26 mouse cellular contexts compared by ENCODE assay signal in genomic region chr11:89009496-89009895, GRCm38 (mm10). TPM values are rescaled to one million over a fixed set of nuclear protein-coding genes. Genes with fewer than 3 reads are reported as not detected.
DNase-seq lines count a peak whose midpoint lies in the region; ATAC-seq and TF ChIP-seq lines count a peak whose summit lies in the region.
"Had no signal": no experiment of that assay in that cellular context is flagged by ENCODE, and none has a peak within 500 bp of the region (broad histone marks: within the 10 kb centered on the region; RNA-seq: fewer than 3 reads in every experiment).

No protein-coding gene starts in this region.

- H3K36me3 ChIP-seq in liver, embryonic 11.5 days (ENCODE audit: control insufficient read depth, insufficient read depth, low read length), result peaks cover 44% of the 10 kb centered on the region
- H3K36me3 ChIP-seq in intestine, embryonic 16.5 days (ENCODE audit: control insufficient read depth, insufficient read depth, low read length), result peaks cover 19% of the 10 kb centered on the region
- H3K36me3 ChIP-seq in small intestine, adult 2 months (ENCODE audit: control insufficient read depth, insufficient read depth, low read length), result peaks cover 85% of the 10 kb centered on the region

- no peak overlapping the region for H3K4me2 ChIP-seq in liver, embryonic 11.5 days
- H3K4me2 ChIP-seq in intestine, embryonic 16.5 days (ENCODE audit: low read depth, low read length), result no peak overlapping the region
- H3K4me2 ChIP-seq: limb, embryonic 15.5 days had no signal

- H3K9ac ChIP-seq in liver, embryonic 11.5 days (ENCODE audit: low read depth, low read length), result no peak overlapping the region
- no peak overlapping the region for H3K9ac ChIP-seq in intestine, embryonic 16.5 days (ENCODE audit: low read depth, low read length)
- H3K9ac ChIP-seq: limb, embryonic 15.5 days had no signal

- H3K4me3 ChIP-seq in liver, embryonic 11.5 days (ENCODE audit: low read depth, low read length), result no peak overlapping the region
- no peak overlapping the region for H3K4me3 ChIP-seq in intestine, embryonic 16.5 days (ENCODE audit: low read length)
- no peak overlapping the region for H3K4me3 ChIP-seq in small intestine, adult 2 months (ENCODE audit: low read depth, low read length)
- H3K4me3 ChIP-seq: gastrocnemius, adult 2 months; heart, embryonic 10.5 days; limb, embryonic 15.5 days had no signal

- ATAC-seq in liver, embryonic 11.5 days (replicated peaks; ENCODE audit: low FRiP score), result no peak
- peak; percentile 30; the same call in 1 of the 2 replicates for ATAC-seq in intestine, embryonic 16.5 days
- ATAC-seq: CD4-positive, CD25-positive, alpha-beta regulatory T cell, adult 4 months; hindbrain, postnatal 0 days had no signal

- no peak for TF ChIP-seq POLR2A in small intestine, adult 2 months (IDR thresholded peaks at IDR 0.05; ENCODE audit: low read depth, low read length)

- DNase-seq in liver (peak; percentile 38), MN1 (ENCODE audit: low spot score) (peak; percentile 22)
- no peak for DNase-seq in liver, embryonic 11.5 days (ENCODE audit: low spot score)
- DNase-seq in frontal cortex, postnatal 36 days (ENCODE audit: low spot score in 2 of 2), result no peak
- DNase-seq in layer of hippocampus, adult 9-11 months, result no peak
- DNase-seq: adrenal gland, postnatal 36 days; cerebellum, adult 11 months; cerebellum, postnatal 10 days; gastrocnemius, adult 2 months; kidney, adult 18-20 months; left cerebral cortex, postnatal 4 days; lung, postnatal 14 days; thymus, postnatal 14 days had no signal

- H3K27me3 ChIP-seq in liver, embryonic 11.5 days (replicated peaks; ENCODE audit: control insufficient read depth, insufficient read depth, low read length), result no peaks in the 10 kb centered on the region
- H3K27me3 ChIP-seq in intestine, embryonic 16.5 days (replicated peaks; ENCODE audit: control insufficient read depth, insufficient read depth, low read length), result no peaks in the 10 kb centered on the region
- no peaks in the 10 kb centered on the region for H3K27me3 ChIP-seq in small intestine, adult 2 months (ENCODE audit: control insufficient read depth, insufficient read depth, low read length)
- H3K27me3 ChIP-seq: limb, embryonic 15.5 days had no signal

- no peak overlapping the region for H3K27ac ChIP-seq in liver, embryonic 11.5 days (ENCODE audit: low read depth, low read length)
- no peak overlapping the region for H3K27ac ChIP-seq in intestine, embryonic 16.5 days (ENCODE audit: low read length)
- H3K27ac ChIP-seq in small intestine, adult 2 months (ENCODE audit: insufficient read depth, low read depth, low read length), result peak overlapping the region; percentile 49
- H3K27ac ChIP-seq: gastrocnemius, adult 2 months; heart, embryonic 10.5 days; hindbrain, postnatal 0 days; limb, embryonic 15.5 days had no signal

- H3K4me1 ChIP-seq in liver, embryonic 11.5 days (replicated peaks; ENCODE audit: control insufficient read depth, insufficient read depth, low read length), result no peaks in the 10 kb centered on the region
- H3K4me1 ChIP-seq in intestine, embryonic 16.5 days (ENCODE audit: control insufficient read depth, insufficient read depth, low read length), result no peaks in the 10 kb centered on the region
- H3K4me1 ChIP-seq in small intestine, adult 2 months (ENCODE audit: control insufficient read depth, insufficient read depth, insufficient read length, low read length), result peaks cover 5% of the 10 kb centered on the region; the same call in 1 of the 2 replicates
- H3K4me1 ChIP-seq: heart, embryonic 10.5 days had no signal

- TF ChIP-seq CTCF in small intestine, adult 2 months (IDR thresholded peaks at IDR 0.05; ENCODE audit: extremely low read depth, insufficient read length, insufficient replicate concordance, low read depth, low read length), result no peak

- 82% methylated on average over 7 of the region's 7 CpGs for WGBS in liver, embryonic 11.5 days
- WGBS in intestine, embryonic 16.5 days, result 51% methylated on average over 7 of the region's 7 CpGs
- 32% methylated on average over 7 of the region's 7 CpGs for WGBS in small intestine, adult 2 months

- no peaks in the 10 kb centered on the region for H3K9me3 ChIP-seq in liver, embryonic 11.5 days (ENCODE audit: control insufficient read depth, low read length)
- H3K9me3 ChIP-seq in intestine, embryonic 16.5 days (ENCODE audit: control insufficient read depth, low read length), result no peaks in the 10 kb centered on the region
- H3K9me3 ChIP-seq: heart, embryonic 10.5 days; limb, embryonic 15.5 days had no signal

RNA-seq across cellular contexts. Expression of gene Trim25, which starts 10.3 kb away (rescaled TPM):
- polyA plus RNA-seq in liver, embryonic 11.5 days (2014; fragmentation: Nextera tagmentation; extraction: Ambion mirVana), result 20.6 and 21.1 TPM in 2 replicates
- 27.5 and 27.6 TPM in 2 replicates for polyA plus RNA-seq in intestine, embryonic 16.5 days (2015; fragmentation: Nextera tagmentation; extraction: Ambion mirVana)
- 57.2 and 129 TPM in 2 replicates for polyA plus RNA-seq in small intestine, adult 2 months (2012; rRNA removed)

RNA-seq across cellular contexts. Expression of gene Coil, which starts 39.4 kb away (rescaled TPM):
- polyA plus RNA-seq in liver, embryonic 11.5 days (2014; fragmentation: Nextera tagmentation; extraction: Ambion mirVana), result 9.3 and 9.5 TPM in 2 replicates
- 9.8 and 10.1 TPM in 2 replicates for polyA plus RNA-seq in intestine, embryonic 16.5 days (2015; fragmentation: Nextera tagmentation; extraction: Ambion mirVana)
- 1.1 and 1.4 TPM in 2 replicates for polyA plus RNA-seq in small intestine, adult 2 months (2012; rRNA removed)

RNA-seq across cellular contexts. Expression of gene Elobl, which starts 42.8 kb away (rescaled TPM):
- not detected in 2 replicates for polyA plus RNA-seq in liver, embryonic 11.5 days (2014; fragmentation: Nextera tagmentation; extraction: Ambion mirVana)
- polyA plus RNA-seq in intestine, embryonic 16.5 days (2015; fragmentation: Nextera tagmentation; extraction: Ambion mirVana), result not detected in 2 replicates
- polyA plus RNA-seq in small intestine, adult 2 months (2012; rRNA removed), result 0.37 TPM in 1 of 2 replicates, not detected in the other
- polyA plus RNA-seq: CD4-positive, CD25-positive, alpha-beta regulatory T cell, adult 4 months; cortical plate, adult 2 months; embryonic facial prominence, embryonic 11.5 days; forebrain, embryonic 11.5 days; heart, embryonic 10.5 days; heart, postnatal 0 days; hindbrain, postnatal 0 days; kidney, embryonic 16.5 days; limb, embryonic 15.5 days; midbrain, postnatal 0 days; neural tube, embryonic 14.5 days had no signal

RNA-seq across cellular contexts. Expression of gene Scpep1, which starts 54.2 kb away (rescaled TPM):
- 57.4 and 59.4 TPM in 2 replicates for polyA plus RNA-seq in liver, embryonic 11.5 days (2014; fragmentation: Nextera tagmentation; extraction: Ambion mirVana)
- polyA plus RNA-seq in intestine, embryonic 16.5 days (2015; fragmentation: Nextera tagmentation; extraction: Ambion mirVana), result 168 and 189 TPM in 2 replicates
- 4.7 and 31.1 TPM in 2 replicates for polyA plus RNA-seq in small intestine, adult 2 months (2012; rRNA removed)

RNA-seq across cellular contexts. Expression of gene Dgke, which starts 57.2 kb away (rescaled TPM):
- 1.8 and 1.9 TPM in 2 replicates for polyA plus RNA-seq in liver, embryonic 11.5 days (2014; fragmentation: Nextera tagmentation; extraction: Ambion mirVana)
- polyA plus RNA-seq in intestine, embryonic 16.5 days (2015; fragmentation: Nextera tagmentation; extraction: Ambion mirVana), result 2.3 TPM in 2 replicates
- 2.1 and 3.2 TPM in 2 replicates for polyA plus RNA-seq in small intestine, adult 2 months (2012; rRNA removed)

Comparison
In these comparisons a context has a peak if more than half of its experiments do, and no peak if none do; other contexts are left out.
1. DNase-seq: peak in liver (single experiment) and MN1 (single experiment); none in liver, embryonic 11.5 days (single experiment), frontal cortex, postnatal 36 days (0 of 2) and layer of hippocampus, adult 9-11 months (single experiment).